Mouse (Mus musculus): ENCODE results near the gene Arl13b. TPM values are rescaled to one million over a fixed set of nuclear protein-coding genes. Genes with fewer than 3 reads are reported as not detected.
A peak's percentile ranks its signal among the peaks of the same experiment; 100 is the strongest.

Gene Arl13b
- total RNA-seq, 2 experiments from 2014 or later: 9.0 to 12.5 TPM

- intact Hi-C loops (cut with DNase I): no loop called here
- peak in 1 of 2 experiments; percentile 14 for DNase-seq (ENCODE audit: low spot score in 2 of 2)
Observed at GRCm38 (mm10) chr16:62753079-62753478, 93.8 kb downstream of the Arl13b start.

- intact Hi-C loops (cut with DNase I): loop anchor here (10.0 kb wide), 1 partner anchor 231 kb away; no protein-coding TSS in a partner anchor
- DNase-seq (ENCODE audit: low spot score in 2 of 2): no peak
Observed at GRCm38 (mm10) chr16:62745875-62746274, 101.0 kb downstream of the Arl13b start.

Small RNA genes within 50 kb of the gene (microRNA-seq; reads per million reads assigned to microRNA genes)
- gene Gm25986: 0 reads per million in 2 experiments

Other genes starting within 250 kb of the Arl13b start
- 1 to 10 TPM; 7.5 to 7.6 TPM for gene Nsun3, start 60.2 kb downstream of the Arl13b start, total RNA-seq (2021)
- not detected for gene Stx19, start 32.4 kb downstream of the Arl13b start, total RNA-seq (2021)
- 1 to 10 TPM; 9.3 to 9.7 TPM for gene Pros1, start 7.3 kb upstream of the Arl13b start, total RNA-seq (2021)